Mouse (Mus musculus) E14TG2a.4 (cell line): ENCODE results near the gene 2700097O09Rik.

ENCODE experiments used
- CTCF ChIP-seq: conservative IDR thresholded peaks from 2 replicates; pipeline ENCODE4 v1.5.1; 2014; ENCODE audit warnings: low read length
- NANOG ChIP-seq: IDR thresholded peaks from 2 replicates; pipeline ENCODE4 v1.6.1; 2014; ENCODE audit warnings: borderline replicate concordance, low read length, mixed read lengths
- POU5F1 ChIP-seq: IDR thresholded peaks from 2 replicates; pipeline ENCODE4 v1.6.1; 2014; ENCODE audit warnings: low read length, borderline replicate concordance

DNA sequence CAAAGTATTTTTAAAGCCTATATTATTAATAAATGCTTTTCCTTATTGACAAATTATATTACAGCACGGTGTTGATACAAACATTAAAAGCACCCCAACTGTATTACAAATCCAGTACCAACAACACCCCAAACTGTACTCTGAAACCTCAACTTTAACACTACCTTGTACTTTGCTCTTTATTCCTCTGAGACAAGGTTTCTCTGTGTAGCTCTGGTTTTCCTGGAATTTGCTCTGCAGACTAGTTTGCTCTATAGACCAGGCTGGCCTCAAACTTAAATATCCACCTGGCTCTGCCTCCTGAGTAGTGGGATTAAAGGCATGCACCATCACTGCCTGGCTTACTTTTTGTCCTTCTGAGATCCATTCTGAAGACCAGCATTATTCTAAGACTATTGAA, 17.8 kb downstream of the 2700097O09Rik start:
- TF ChIP-seq CTCF = no peak
- TF ChIP-seq POU5F1 = no peak
- TF ChIP-seq NANOG = no peak
